Mouse (Mus musculus) MEL (cell line): ENCODE results near the gene Spopl. TPM values are rescaled to one million over a fixed set of nuclear protein-coding genes. Genes with fewer than 3 reads are reported as not detected.
A peak's percentile ranks its signal among the peaks of the same experiment; 100 is the strongest.
"Not testable (repeated sequence)": the region's sequence is repeated elsewhere in the genome, so short reads cannot be mapped to it uniquely, and the experiment has no call there.

Experiments used
- DNase-seq: peaks from one replicate; pipeline ENCODE4 v3.0.0; 2011; ENCODE audit warnings: low read depth, low spot score
- H3K27ac ChIP-seq: 2 replicates; pipeline ENCODE4 v1.5.1; 2012; ENCODE audit warnings: low read depth, mild to moderate bottlenecking, control low read depth, low read length, moderate library complexity; ENCODE audit not compliant: control insufficient read depth
- H3K27me3 ChIP-seq, 2 experiments: fragments of 150-350 bp in 1 of 2; sonication (generic) in 1 of 2; 2 replicates each; pipeline ENCODE4 v1.6.1; 2012; ENCODE audit warnings: low read length in 2 of 2, mild to moderate bottlenecking in 2 of 2, improper control_type of control experiment in 1 of 2, moderate library complexity in 1 of 2; ENCODE audit not compliant: insufficient read depth in 2 of 2, control insufficient read depth in 1 of 2
- H3K36me3 ChIP-seq, 2 experiments: 2 replicates each; pipeline ENCODE4 v1.6.1; 2012 to 2014; ENCODE audit warnings: low read length in 2 of 2, improper control_type of control experiment in 1 of 2, inconsistent platforms in 1 of 2, mild to moderate bottlenecking in 1 of 2; ENCODE audit not compliant: insufficient read depth in 2 of 2, control insufficient read depth in 1 of 2
- H3K4me1 ChIP-seq, 2 experiments: fragments of 150-350 bp in 1 of 2; sonication (generic) in 1 of 2; 2 replicates each; pipeline ENCODE4 v1.6.1; 2012; ENCODE audit warnings: low read length in 2 of 2, improper control_type of control experiment in 1 of 2, mild to moderate bottlenecking in 1 of 2; ENCODE audit not compliant: insufficient read depth in 2 of 2, control insufficient read depth in 1 of 2
- H3K4me3 ChIP-seq, 2 experiments: fragments of 150-350 bp in 1 of 2; sonication (generic) in 1 of 2; 2 replicates each; pipeline ENCODE4 v1.5.1; 2012; ENCODE audit warnings: low read depth in 2 of 2, low read length in 2 of 2, mild to moderate bottlenecking in 2 of 2, moderate library complexity in 2 of 2, control low read depth in 1 of 2, improper control_type of control experiment in 1 of 2; ENCODE audit not compliant: control insufficient read depth in 1 of 2, insufficient read depth in 1 of 2
- H3K79me2 ChIP-seq: 2 replicates; pipeline ENCODE4 v1.6.1; 2012; ENCODE audit warnings: mild to moderate bottlenecking, low read length, moderate library complexity; ENCODE audit not compliant: control insufficient read depth, poor library complexity, insufficient read depth
- H3K9ac ChIP-seq: 2 replicates; pipeline ENCODE4 v1.6.1; 2012; ENCODE audit warnings: low read depth, mild to moderate bottlenecking, control low read depth, low read length, moderate library complexity; ENCODE audit not compliant: control insufficient read depth, poor library complexity, severe bottlenecking
- H3K9me3 ChIP-seq: fragments of 150-350 bp; sonication (generic); replicated peaks from 2 replicates; pipeline ENCODE4 v1.6.1; 2012; ENCODE audit warnings: mild to moderate bottlenecking, low read length, improper control_type of control experiment, moderate library complexity; ENCODE audit not compliant: insufficient read depth
- CHD1 ChIP-seq: IDR thresholded peaks from 2 replicates; pipeline ENCODE4 v1.6.1; 2012; ENCODE audit warnings: low read depth, mild to moderate bottlenecking, inconsistent platforms, low read length, improper control_type of control experiment
- CHD2 ChIP-seq: IDR thresholded peaks from 2 replicates; pipeline ENCODE4 v1.6.1; 2011; ENCODE audit warnings: low read length, improper control_type of control experiment
- CTCF ChIP-seq, 3 experiments: IDR thresholded peaks in 2 of 3; conservative IDR thresholded peaks in 1 of 3; 2 replicates each; pipeline ENCODE4 v1.5.1; 2011 to 2012; ENCODE audit warnings: low read length in 3 of 3, low read depth in 2 of 3, mild to moderate bottlenecking in 2 of 3, improper control_type of control experiment in 1 of 3, inconsistent platforms in 1 of 3, mixed read lengths in 1 of 3, moderate library complexity in 1 of 3; ENCODE audit not compliant: control insufficient read depth in 1 of 3, insufficient read depth in 1 of 3, poor library complexity in 1 of 3, severe bottlenecking in 1 of 3
- ELF1 ChIP-seq: IDR thresholded peaks from 2 replicates; pipeline ENCODE4 v1.6.1; 2014; ENCODE audit warnings: low read depth, mild to moderate bottlenecking, inconsistent platforms, low read length, improper control_type of control experiment, moderate library complexity
- ETS1 ChIP-seq: IDR thresholded peaks from 2 replicates; pipeline ENCODE4 v1.6.1; 2012; ENCODE audit warnings: low read depth, mild to moderate bottlenecking, inconsistent platforms, low read length, improper control_type of control experiment, moderate library complexity
- GATA1 ChIP-seq: IDR thresholded peaks from 2 replicates; pipeline ENCODE4 v1.6.1; 2011; ENCODE audit warnings: low read depth, low read length, improper control_type of control experiment
- HCFC1 ChIP-seq: IDR thresholded peaks from 2 replicates; pipeline ENCODE4 v1.6.1; 2012; ENCODE audit warnings: low read depth, mild to moderate bottlenecking, inconsistent platforms, low read length, improper control_type of control experiment, moderate library complexity
- KAT2A ChIP-seq: conservative IDR thresholded peaks from 2 replicates; pipeline ENCODE4 v1.6.1; 2012; ENCODE audit warnings: low read depth, low read length, improper control_type of control experiment, inconsistent platforms
- MAX ChIP-seq: IDR thresholded peaks from 2 replicates; pipeline ENCODE4 v1.6.1; 2011; ENCODE audit warnings: low read length, improper control_type of control experiment
- MAZ ChIP-seq: IDR thresholded peaks from 2 replicates; pipeline ENCODE4 v1.6.1; 2012; ENCODE audit warnings: low read depth, mild to moderate bottlenecking, inconsistent platforms, low read length, improper control_type of control experiment
- MXI1 ChIP-seq: IDR thresholded peaks from 2 replicates; pipeline ENCODE4 v1.6.1; 2011; ENCODE audit warnings: mild to moderate bottlenecking, low read depth, low read length, improper control_type of control experiment
- MYB ChIP-seq: IDR thresholded peaks from 2 replicates; pipeline ENCODE4 v1.6.1; 2011; ENCODE audit warnings: mild to moderate bottlenecking, low read depth, low read length, improper control_type of control experiment
- RCOR1 ChIP-seq: IDR thresholded peaks from 2 replicates; pipeline ENCODE4 v1.6.1; 2012; ENCODE audit warnings: low read depth, mild to moderate bottlenecking, inconsistent platforms, low read length, improper control_type of control experiment
- TCF12 ChIP-seq: IDR thresholded peaks from 2 replicates; pipeline ENCODE4 v1.6.1; 2014; ENCODE audit warnings: low read depth, mild to moderate bottlenecking, inconsistent platforms, low read length, improper control_type of control experiment, moderate library complexity
- ZC3H11A ChIP-seq: IDR thresholded peaks from 2 replicates; pipeline ENCODE4 v1.6.1; 2012; ENCODE audit warnings: low read depth, mild to moderate bottlenecking, inconsistent platforms, low read length, improper control_type of control experiment
- ZMIZ1 ChIP-seq: IDR thresholded peaks from 2 replicates; pipeline ENCODE4 v1.6.1; 2012; ENCODE audit warnings: low read depth, mild to moderate bottlenecking, inconsistent platforms, low read length, improper control_type of control experiment, moderate library complexity
- polyA plus RNA-seq, 2 experiments: library from polyadenylated mRNA; stranded (reverse) in 1 of 2; unstranded in 1 of 2; fragments of >175 nt in 1 of 2; fragments of >200 nt in 1 of 2; gene quantifications; 2 replicates each; pipeline versions ENCODE4 v1.2.1 to v1.2.4; 2012; ENCODE audit warnings: low replicate concordance in 2 of 2, low read depth in 1 of 2; ENCODE audit not compliant: insufficient read length in 2 of 2, insufficient read depth in 1 of 2, missing spikeins in 1 of 2
- total RNA-seq: library from RNA; depleted of rRNA; stranded (reverse); fragments of 300-350 nt; gene quantifications from 2 replicates; pipeline ENCODE4 v1.2.3, GENCODE M21; 2012

Spopl gene
- total and polyA plus RNA-seq, 3 experiments: 9.8 to 15.6 TPM; not detected in 1

- no peaks in the 10 kb centered on the region for H3K4me1 ChIP-seq
- H3K9me3 ChIP-seq: no peaks in the 10 kb centered on the region
- DNase-seq: peak; percentile 50
- H3K27me3 ChIP-seq: no peaks in the 10 kb centered on the region
- no peak for TF ChIP-seq MAZ
- peak; percentile 95 for TF ChIP-seq RCOR1
- no peak overlapping the region for H3K9ac ChIP-seq
- H3K36me3 ChIP-seq: peaks cover 0 to 19% of the 10 kb centered on the region in 2 experiments; a peak in 2 of 4 replicates
- no peaks in the 10 kb centered on the region for H3K79me2 ChIP-seq
- H3K27ac ChIP-seq: no peak overlapping the region
- H3K4me3 ChIP-seq: no peak overlapping the region
Observed at GRCm38 (mm10) chr2:23539967-23540366, 31.9 kb downstream of the Spopl start.

DNA sequence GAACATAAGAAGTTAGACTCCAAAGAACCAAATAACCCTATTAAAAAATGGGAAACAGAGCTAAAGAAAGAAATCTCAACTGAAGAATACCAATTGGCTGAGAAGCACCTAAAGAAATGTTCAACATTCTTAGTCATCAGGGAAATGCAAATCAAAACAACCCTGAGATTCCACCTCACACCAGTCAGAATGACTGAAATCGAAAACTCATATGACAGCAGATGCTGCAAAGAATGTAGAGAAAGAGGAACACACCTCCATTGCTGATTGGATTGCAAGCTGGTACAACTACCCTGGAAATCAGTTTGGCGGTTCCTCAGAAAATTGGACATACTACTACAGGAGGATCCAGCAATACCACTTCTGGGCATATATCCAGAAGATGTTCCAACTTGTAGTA lies 44.2 kb downstream of the Spopl start:
- not testable (repeated sequence) for H3K27me3 ChIP-seq, H3K79me2 ChIP-seq, H3K4me3 ChIP-seq, H3K9me3 ChIP-seq, H3K9ac ChIP-seq, H3K27ac ChIP-seq, H3K4me1 ChIP-seq, DNase-seq, H3K36me3 ChIP-seq

DNA sequence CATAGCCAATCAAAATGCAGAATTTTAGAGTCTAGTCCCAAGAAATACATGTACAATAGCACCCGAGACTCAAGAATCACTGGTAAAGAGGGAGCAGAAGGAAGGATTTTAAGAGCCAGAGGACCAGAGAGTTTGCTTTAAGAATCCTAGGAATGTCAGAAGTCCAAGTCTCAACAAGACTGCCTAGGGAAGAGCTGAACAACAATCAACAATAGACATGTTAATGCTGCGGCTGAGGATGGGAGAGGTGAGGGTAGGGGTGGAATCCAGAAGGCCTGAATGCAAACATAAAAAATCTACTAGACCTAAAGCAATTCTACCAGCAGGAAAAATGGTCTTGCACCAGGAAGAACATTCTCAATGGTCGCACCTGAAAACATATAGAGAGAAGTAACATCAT lies 66.8 kb downstream of the Spopl start:
- Histone ChIP-seq H3K79me2 (no peaks in the 10 kb centered on the region; the same call in 1 of the 2 replicates), H3K9me3 (no peaks in the 10 kb centered on the region), H3K4me1 (no peaks in the 10 kb centered on the region), H3K27me3 (no peaks in the 10 kb centered on the region), H3K27ac (no peak overlapping the region), H3K4me3 (no peak overlapping the region), H3K36me3 (peaks cover 0 to 7% of the 10 kb centered on the region in 2 experiments; a peak in 2 of 4 replicates), H3K9ac (no peak overlapping the region)
- TF ChIP-seq CTCF (IDR thresholded peaks at IDR 0.05 in 2 of 3, conservative IDR thresholded peaks at IDR 0.05 in 1 of 3; ENCODE audit: control insufficient read depth in 1 of 3, insufficient read depth in 1 of 3, low read depth in 2 of 3, low read length in 3 of 3, poor library complexity in 1 of 3, severe bottlenecking in 1 of 3): no peak
- TF ChIP-seq ZC3H11A: no peak
- no peak for TF ChIP-seq ELF1
- no peak for TF ChIP-seq CHD2
- TF ChIP-seq GATA1: no peak
- TF ChIP-seq ETS1: no peak
- TF ChIP-seq MAX: no peak
- TF ChIP-seq CHD1: no peak
- TF ChIP-seq MYB: no peak
- TF ChIP-seq KAT2A: no peak
- TF ChIP-seq HCFC1: no peak
- no peak for TF ChIP-seq ZMIZ1
- TF ChIP-seq TCF12: no peak
- TF ChIP-seq MXI1: no peak
- no peak for DNase-seq
